Mouse (Mus musculus) lung, postnatal 36 days (tissue): ENCODE measurements around the gene Optc.
A peak's percentile ranks its signal among the peaks of the same experiment; 100 is the strongest.

Experiments used
- DNase-seq: peaks from one replicate; pipeline ENCODE4 v3.0.0; 2022; ENCODE audit warnings: mixed read lengths

The Optc gene

GRCm38 (mm10) chr1:133907949-133908658 is at the start of gene Optc:
TSS of gene Optc (minus strand) at chr1:133907999.
- no peak for DNase-seq

GRCm38 (mm10) chr1:133954009-133954408 is 46.2 kb upstream of the Optc start:
- no peak for DNase-seq

DNA sequence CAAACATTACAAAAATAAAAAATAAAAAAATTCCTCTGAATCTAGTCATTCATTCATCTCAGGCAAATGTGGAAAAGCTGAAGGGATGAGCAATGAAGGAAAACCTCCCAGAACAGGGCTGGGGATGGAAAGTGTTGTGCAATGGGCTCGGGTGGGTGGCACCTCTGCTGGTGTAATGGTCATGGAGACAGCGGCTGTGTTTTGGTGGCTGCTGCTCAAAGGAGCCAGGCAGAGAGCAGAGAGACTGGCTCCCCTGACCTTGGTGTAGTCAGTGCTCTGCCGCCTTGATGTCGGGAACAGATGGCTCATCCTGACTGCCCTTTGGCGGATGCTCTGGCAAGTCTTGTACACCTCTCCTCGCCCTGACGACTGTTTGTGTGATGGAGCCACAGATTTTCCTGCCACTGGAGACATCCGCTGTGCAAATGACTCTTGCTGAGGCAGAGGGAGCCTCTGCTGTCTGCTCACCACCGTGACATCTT is 45.5 kb upstream of the Optc start:
- no peak for DNase-seq

GRCm38 (mm10) chr1:133951598-133951997 is 43.8 kb upstream of the Optc start:
- no peak for DNase-seq

DNA sequence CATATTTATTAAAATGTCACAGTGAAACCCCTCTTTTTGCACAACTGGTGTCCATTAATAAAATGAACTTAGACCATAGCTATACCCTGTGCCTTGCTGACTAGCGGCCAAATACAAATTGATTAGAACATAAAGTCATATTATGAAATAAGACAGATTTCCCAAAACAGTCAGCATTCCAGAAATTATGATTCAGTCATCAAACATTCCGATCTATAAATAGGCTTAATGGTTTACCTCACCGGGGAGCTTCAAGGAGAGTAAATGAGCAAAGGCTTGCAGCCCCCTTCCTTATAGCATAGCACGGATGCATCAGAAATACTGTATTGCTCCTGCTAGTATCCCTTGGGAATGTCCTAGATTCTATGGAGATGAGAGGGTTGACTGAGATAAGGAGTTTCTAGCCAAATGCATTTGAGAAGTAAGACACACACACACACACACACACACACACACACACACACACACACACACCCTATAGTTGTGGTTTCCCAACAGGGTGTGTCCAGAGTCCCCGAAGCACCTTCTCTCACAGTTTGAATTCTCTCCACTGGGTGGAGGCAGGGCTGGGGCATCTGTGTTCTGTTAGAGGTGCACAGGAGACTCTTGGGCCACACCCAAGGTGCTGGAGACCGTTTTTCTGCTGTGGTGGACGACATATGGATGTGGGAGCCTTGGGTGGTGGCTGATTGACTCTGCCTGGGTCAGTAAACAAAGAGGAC is 42.4 kb upstream of the Optc start:
- DNase-seq, result no peak

- no peak for DNase-seq
These were observed 37.3 kb upstream of the Optc start for GRCm38 (mm10) chr1:133945106-133945505.

DNA sequence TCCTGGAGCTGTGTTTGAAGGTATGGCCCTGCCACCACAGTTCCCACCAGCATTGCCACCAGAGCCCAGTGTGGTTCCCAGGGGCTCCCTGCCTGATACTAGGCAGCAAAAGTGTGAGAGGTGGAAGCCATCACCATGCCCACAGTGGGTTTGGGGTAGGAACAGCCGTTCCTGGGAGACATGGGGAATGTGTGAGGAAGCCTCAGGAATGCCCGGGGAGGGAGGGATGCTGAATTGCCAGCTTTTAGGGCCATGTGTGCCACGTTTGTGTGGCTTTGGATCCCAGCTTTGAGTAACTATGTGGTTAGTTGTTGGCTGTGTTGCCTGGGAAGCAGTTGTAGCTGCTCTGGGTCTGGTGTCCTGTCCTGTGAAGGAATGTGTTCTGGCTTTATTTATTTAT is 34.1 kb upstream of the Optc start:
- DNase-seq, result no peak

DNA sequence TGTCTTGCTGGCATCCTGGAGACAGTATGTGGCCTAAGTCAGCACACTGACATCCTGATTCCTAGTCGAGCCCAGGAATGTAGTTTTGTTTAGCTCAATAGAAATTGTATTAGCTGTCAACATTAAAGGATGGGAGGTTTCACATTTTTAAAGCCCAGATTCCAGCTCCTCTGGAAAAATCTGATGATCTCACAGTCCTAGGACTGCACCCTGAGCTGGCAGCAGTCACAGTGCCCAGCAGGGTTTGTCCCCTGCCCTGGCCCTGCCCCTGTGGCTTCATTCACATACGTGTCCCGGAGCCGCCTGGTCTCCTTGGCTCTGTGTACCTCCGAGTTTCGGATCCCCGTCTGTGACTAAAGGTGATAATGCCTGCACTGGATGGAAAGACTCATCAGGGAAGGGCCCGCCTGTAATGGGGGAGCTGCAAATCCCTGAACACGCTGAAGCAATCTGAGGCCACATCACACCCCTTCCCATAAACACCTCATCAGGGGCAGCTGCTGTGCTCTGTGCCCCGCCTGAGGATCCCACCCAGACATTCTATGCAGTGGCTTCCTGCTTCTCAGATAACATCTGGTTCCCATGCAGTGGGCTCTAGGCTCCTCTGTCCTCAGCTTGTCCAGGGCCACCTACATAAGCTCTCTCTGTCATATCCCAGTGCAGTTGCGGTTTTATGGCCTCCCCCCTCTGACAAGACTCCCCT is 33.5 kb upstream of the Optc start:
- no peak for DNase-seq

- DNase-seq, result no peak
These were observed 32.8 kb upstream of the Optc start for GRCm38 (mm10) chr1:133940481-133941092.

- no peak for DNase-seq
These were observed 31.9 kb upstream of the Optc start for GRCm38 (mm10) chr1:133939708-133940107.

DNA sequence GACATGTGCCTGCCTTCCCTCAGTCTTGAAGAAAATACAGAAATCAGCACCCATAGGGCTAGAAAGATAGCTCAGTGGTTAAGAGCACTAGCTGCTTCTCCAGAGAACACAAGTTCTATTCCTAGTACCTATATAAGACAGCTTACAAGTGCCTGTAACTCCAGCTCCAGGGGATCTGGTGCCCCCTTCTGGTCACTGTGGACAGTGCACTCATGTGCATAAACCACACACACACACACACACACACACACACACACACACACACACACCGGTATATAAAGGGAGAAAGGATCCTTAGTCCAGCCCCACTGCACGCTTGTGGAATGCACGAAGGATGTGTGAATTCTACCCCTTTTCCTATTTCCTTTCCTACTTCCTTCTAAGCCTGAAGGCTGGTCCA is 28.4 kb upstream of the Optc start:
- DNase-seq, result no peak

DNA sequence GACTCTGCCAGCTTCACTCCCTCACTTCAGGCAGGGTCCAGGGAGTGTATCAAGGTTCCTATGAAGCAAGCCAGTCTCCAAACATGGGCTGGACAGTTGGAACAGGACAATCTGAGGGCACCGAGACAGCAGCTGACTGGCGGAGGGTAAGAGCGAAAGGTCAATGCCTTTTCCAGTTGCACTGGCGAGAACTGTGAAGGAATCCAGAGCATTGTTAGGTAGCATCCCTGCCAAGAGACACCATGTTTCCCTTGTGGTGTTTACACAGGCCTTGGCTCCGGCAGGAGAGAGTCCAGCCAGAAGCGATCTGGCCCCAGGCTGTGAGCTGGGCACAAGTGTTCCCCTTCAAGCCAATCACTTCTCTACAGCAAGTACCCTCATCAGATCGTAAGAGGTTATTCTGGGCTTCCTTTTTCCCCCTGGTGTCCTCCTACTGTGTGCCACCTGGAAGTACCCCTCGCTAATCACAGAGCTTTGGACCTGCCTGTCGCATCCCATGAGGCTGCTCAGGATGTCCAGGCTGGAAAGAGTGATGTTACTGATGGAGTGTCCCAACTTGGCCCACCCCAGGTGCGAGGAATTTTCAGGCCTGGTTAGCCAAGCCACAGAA is 26.7 kb upstream of the Optc start:
- DNase-seq, result peak; percentile 67

DNA sequence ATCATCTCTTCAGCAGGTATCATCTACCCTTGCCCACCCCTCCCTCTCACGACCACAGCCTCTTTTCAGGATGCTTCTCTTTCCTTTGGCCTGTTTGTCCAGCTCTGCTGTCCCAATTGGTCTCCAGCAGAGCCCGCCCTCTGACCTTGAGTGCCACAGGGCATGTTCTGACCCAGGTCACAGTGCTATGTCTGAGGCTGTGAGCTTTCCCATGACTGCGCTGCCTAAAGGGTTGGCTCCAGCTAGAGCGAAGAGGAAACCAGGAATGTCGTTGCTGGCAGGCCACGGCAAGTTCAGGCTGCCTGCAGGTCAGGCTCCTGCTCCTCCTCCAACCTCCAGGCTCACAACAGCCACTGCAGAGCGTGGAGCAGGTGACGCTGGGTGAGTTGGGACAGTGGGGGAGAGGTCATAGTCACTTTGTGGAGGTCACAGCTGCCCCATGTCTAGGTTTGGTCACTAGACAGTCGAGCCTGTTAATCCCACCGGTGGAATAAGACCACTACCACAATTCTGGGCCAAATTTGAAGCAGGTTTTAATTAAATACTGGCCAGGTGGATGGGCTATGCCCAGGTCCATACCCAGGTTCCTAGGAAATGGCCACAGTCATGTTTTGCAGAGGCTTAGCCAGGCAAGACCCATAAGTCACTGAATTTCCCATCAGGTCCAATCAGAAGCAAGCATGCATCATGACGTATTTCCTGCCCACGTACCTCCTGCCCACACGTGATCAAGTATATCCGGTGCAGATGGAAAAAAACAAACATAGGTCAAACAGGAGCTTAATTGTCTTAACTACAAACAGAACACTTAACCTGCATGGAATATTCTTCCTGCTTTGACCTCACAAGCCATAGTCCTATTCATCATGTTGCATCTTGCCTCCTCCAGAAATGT is 25.7 kb upstream of the Optc start:
- DNase-seq, result no peak

GRCm38 (mm10) chr1:133929980-133930379 is 22.2 kb upstream of the Optc start:
- no peak for DNase-seq

GRCm38 (mm10) chr1:133925223-133925622 is 17.4 kb upstream of the Optc start:
- no peak for DNase-seq

GRCm38 (mm10) chr1:133924141-133924875 is 16.5 kb upstream of the Optc start:
- DNase-seq, result no peak

DNA sequence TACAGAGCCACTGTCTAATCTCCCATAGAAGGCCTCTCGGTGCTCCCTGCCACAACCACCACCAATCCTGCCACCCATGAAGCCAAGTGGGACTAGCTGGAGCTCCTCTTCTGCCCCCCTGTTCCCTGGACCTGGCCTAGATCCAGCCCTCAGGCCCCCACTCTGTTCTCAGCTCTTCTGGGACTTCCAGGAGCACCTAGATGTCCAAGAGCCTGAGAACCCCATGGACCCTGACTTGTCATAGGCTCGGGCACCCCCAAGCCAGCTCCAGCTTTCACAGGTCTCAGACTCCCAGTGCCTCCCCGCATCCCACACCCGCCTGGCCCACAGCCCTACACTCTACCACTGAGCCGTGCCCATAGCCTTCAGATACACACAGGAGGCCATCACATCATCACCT is 15.3 kb upstream of the Optc start:
- no peak for DNase-seq

DNA sequence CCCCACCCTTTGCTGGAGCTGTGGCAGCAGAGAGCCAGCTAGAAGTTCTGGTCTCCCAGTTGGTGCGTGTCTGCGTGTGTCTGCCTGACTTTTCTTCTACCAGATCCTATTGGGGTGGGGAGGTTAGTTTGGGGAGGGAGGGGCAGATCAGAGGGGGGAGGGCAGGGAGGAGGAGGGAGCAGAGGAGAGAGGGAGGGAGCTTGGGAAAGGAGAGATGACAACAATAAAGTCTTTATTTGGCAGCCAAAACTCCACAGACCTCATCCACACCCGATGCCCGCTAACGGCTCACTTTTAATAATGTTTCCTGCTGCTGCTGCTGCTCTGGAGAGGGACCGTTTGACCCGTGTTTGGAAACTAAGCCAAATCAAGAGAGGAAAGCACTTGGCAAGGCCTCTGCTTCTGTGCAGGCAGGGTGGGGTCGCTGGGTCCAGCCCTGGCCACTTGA is 13.5 kb upstream of the Optc start, which contains the start of gene Prelp:
TSS of gene Prelp (minus strand) at position 111 of the 448 bp plus-strand sequence.
- peak; percentile 84 for DNase-seq

DNA sequence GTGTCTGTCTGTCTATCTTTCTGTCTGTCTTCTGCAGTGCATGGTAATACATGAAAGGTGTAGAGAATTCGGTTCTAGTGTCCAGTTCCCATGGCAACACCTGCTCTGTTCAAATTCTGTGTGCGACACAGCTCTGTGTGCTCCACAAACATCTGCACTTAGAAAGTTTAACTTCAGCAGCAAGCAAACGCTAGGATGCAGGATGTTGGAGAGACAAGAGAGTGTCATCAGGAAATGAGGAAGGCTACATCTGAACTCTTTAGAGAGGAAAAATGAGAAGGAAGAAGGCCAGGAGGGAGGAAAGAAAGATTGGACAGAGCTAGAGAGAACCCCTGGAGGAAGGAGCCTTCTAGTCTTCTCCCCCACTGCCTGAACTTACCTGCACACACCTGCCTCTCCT is 13.1 kb upstream of the Optc start:
- DNase-seq, result no peak

GRCm38 (mm10) chr1:133920401-133920800 is 12.6 kb upstream of the Optc start:
- DNase-seq, result no peak

DNA sequence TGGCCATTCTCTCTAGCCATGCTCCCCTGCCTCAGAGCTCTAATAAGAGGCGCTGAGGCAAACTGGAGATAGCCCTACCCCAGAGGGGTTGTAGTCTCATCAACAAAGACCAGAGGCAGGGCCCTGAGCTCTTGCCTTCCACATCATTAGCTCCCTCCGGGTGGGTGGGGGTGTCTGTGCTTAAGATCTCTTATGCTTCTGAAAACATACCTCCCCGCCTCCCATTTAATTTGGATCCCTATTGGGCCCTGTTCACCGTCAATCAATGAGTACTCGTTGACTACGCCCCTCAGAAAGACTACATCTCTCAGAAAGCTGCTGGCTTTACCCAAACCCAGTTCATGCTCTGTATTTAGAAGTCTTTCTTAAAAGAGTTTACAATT is 10.3 kb upstream of the Optc start:
- peak; percentile 69 for DNase-seq
